Mouse (Mus musculus): ENCODE data around the gene Myo16. TPM values are rescaled to one million over a fixed set of nuclear protein-coding genes. Genes with fewer than 3 reads are reported as not detected.

The Myo16 gene
- polyA plus RNA-seq, 1 experiment from 2014 or later, result 0.34 TPM

GRCm38 (mm10) chr8:10526616-10527015 is 372.9 kb downstream of the Myo16 start:
- Histone ChIP-seq H3K4me3 (ENCODE audit: control insufficient read depth in 1 of 2, insufficient read depth in 1 of 2, low read depth in 1 of 2, low read length in 2 of 2) (no peak overlapping the region), H3K4me1 (ENCODE audit: control insufficient read depth in 2 of 2, insufficient read depth in 2 of 2, low read length in 2 of 2) (no peaks in the 10 kb centered on the region), H3K9me3 (ENCODE audit: control insufficient read depth, low read length) (no peaks in the 10 kb centered on the region), H3K4me2 (ENCODE audit: low read length) (no peak overlapping the region), H3K36me3 (ENCODE audit: control insufficient read depth, insufficient read depth, low read length) (no peaks in the 10 kb centered on the region), H3K27me3 (ENCODE audit: control insufficient read depth, insufficient read depth, low read length) (no peaks in the 10 kb centered on the region), H3K9ac (ENCODE audit: low read length) (no peak overlapping the region), H3K27ac (replicated peaks in 1 of 2; ENCODE audit: control insufficient read depth in 1 of 2, insufficient read depth in 1 of 2, low read depth in 2 of 2, low read length in 2 of 2) (no peak overlapping the region)
- WGBS, result 67% methylated on average over 5 of the region's 5 CpGs
- no peak for ATAC-seq (ENCODE audit: insufficient number of reproducible peaks, insufficient read depth, low FRiP score, low read depth)

GRCm38 (mm10) chr8:10534619-10535286 is 381.0 kb downstream of the Myo16 start:
- 69% methylated on average over 16 of the region's 16 CpGs for WGBS
- no peaks in the 10 kb centered on the region for H3K36me3 ChIP-seq (ENCODE audit: control insufficient read depth, insufficient read depth, low read length)
- H3K27ac ChIP-seq (replicated peaks in 1 of 2; ENCODE audit: control insufficient read depth in 1 of 2, insufficient read depth in 1 of 2, low read depth in 2 of 2, low read length in 2 of 2), result no peak overlapping the region
- no peak for ATAC-seq (ENCODE audit: insufficient number of reproducible peaks, insufficient read depth, low FRiP score, low read depth)
- H3K9ac ChIP-seq (ENCODE audit: low read length), result no peak overlapping the region
- H3K4me3 ChIP-seq (ENCODE audit: control insufficient read depth in 1 of 2, insufficient read depth in 1 of 2, low read depth in 1 of 2, low read length in 2 of 2), result no peak overlapping the region
- no peaks in the 10 kb centered on the region for H3K27me3 ChIP-seq (ENCODE audit: control insufficient read depth, insufficient read depth, low read length)
- peaks cover 0 to 2% of the 10 kb centered on the region in 2 experiments; a peak in 1 of 4 replicates for H3K4me1 ChIP-seq (ENCODE audit: control insufficient read depth in 2 of 2, insufficient read depth in 2 of 2, low read length in 2 of 2)
- H3K4me2 ChIP-seq (ENCODE audit: low read length), result no peak overlapping the region
- H3K9me3 ChIP-seq (ENCODE audit: control insufficient read depth, low read length), result no peaks in the 10 kb centered on the region

- H3K9me3 ChIP-seq (ENCODE audit: control insufficient read depth, low read length), result 0 out of 2 replicates have a peak, but pooled peaks cover under 1% of the 10 kb centered on the region
- H3K9ac ChIP-seq (ENCODE audit: low read length), result no peak overlapping the region
- H3K4me1 ChIP-seq (ENCODE audit: control insufficient read depth in 2 of 2, insufficient read depth in 2 of 2, low read length in 2 of 2), result peaks cover 0 to 2% of the 10 kb centered on the region in 2 experiments; a peak in 1 of 4 replicates
- no peak overlapping the region for H3K4me3 ChIP-seq (ENCODE audit: control insufficient read depth in 1 of 2, insufficient read depth in 1 of 2, low read depth in 1 of 2, low read length in 2 of 2)
- ATAC-seq (ENCODE audit: insufficient number of reproducible peaks, insufficient read depth, low FRiP score, low read depth), result no peak
- no peaks in the 10 kb centered on the region for H3K36me3 ChIP-seq (ENCODE audit: control insufficient read depth, insufficient read depth, low read length)
- no peak overlapping the region for H3K27ac ChIP-seq (replicated peaks in 1 of 2; ENCODE audit: control insufficient read depth in 1 of 2, insufficient read depth in 1 of 2, low read depth in 2 of 2, low read length in 2 of 2)
- WGBS, result 75% methylated on average over 6 of the region's 6 CpGs
- H3K27me3 ChIP-seq (ENCODE audit: control insufficient read depth, insufficient read depth, low read length), result no peaks in the 10 kb centered on the region
- no peak overlapping the region for H3K4me2 ChIP-seq (ENCODE audit: low read length)
Observed at GRCm38 (mm10) chr8:10538319-10538718, 384.6 kb downstream of the Myo16 start.

GRCm38 (mm10) chr8:10539665-10540064 is 386.0 kb downstream of the Myo16 start:
- H3K27ac ChIP-seq (replicated peaks in 1 of 2; ENCODE audit: control insufficient read depth in 1 of 2, insufficient read depth in 1 of 2, low read depth in 2 of 2, low read length in 2 of 2), result no peak overlapping the region
- H3K4me2 ChIP-seq (ENCODE audit: low read length), result no peak overlapping the region
- peaks cover 0 to under 1% of the 10 kb centered on the region in 2 experiments; a peak in 1 of 4 replicates for H3K4me1 ChIP-seq (ENCODE audit: control insufficient read depth in 2 of 2, insufficient read depth in 2 of 2, low read length in 2 of 2)
- H3K27me3 ChIP-seq (ENCODE audit: control insufficient read depth, insufficient read depth, low read length), result no peaks in the 10 kb centered on the region
- H3K4me3 ChIP-seq (ENCODE audit: control insufficient read depth in 1 of 2, insufficient read depth in 1 of 2, low read depth in 1 of 2, low read length in 2 of 2), result no peak overlapping the region
- no peak overlapping the region for H3K9ac ChIP-seq (ENCODE audit: low read length)
- peaks cover 8% of the 10 kb centered on the region for H3K9me3 ChIP-seq (ENCODE audit: control insufficient read depth, low read length)
- no peaks in the 10 kb centered on the region for H3K36me3 ChIP-seq (ENCODE audit: control insufficient read depth, insufficient read depth, low read length)
- WGBS, result 74% methylated on average over 4 of the region's 4 CpGs
- ATAC-seq (ENCODE audit: insufficient number of reproducible peaks, insufficient read depth, low FRiP score, low read depth), result no peak

- H3K9ac ChIP-seq (ENCODE audit: low read length), result no peak overlapping the region
- no peaks in the 10 kb centered on the region for H3K36me3 ChIP-seq (ENCODE audit: control insufficient read depth, insufficient read depth, low read length)
- 83% methylated on average over 3 of the region's 3 CpGs for WGBS
- no peak overlapping the region for H3K27ac ChIP-seq (replicated peaks in 1 of 2; ENCODE audit: control insufficient read depth in 1 of 2, insufficient read depth in 1 of 2, low read depth in 2 of 2, low read length in 2 of 2)
- no peak for ATAC-seq (ENCODE audit: insufficient number of reproducible peaks, insufficient read depth, low FRiP score, low read depth)
- H3K9me3 ChIP-seq (ENCODE audit: control insufficient read depth, low read length), result peaks cover 8% of the 10 kb centered on the region
- H3K4me2 ChIP-seq (ENCODE audit: low read length), result no peak overlapping the region
- no peaks in the 10 kb centered on the region for H3K4me1 ChIP-seq (ENCODE audit: control insufficient read depth in 2 of 2, insufficient read depth in 2 of 2, low read length in 2 of 2)
- no peak overlapping the region for H3K4me3 ChIP-seq (ENCODE audit: control insufficient read depth in 1 of 2, insufficient read depth in 1 of 2, low read depth in 1 of 2, low read length in 2 of 2)
- H3K27me3 ChIP-seq (ENCODE audit: control insufficient read depth, insufficient read depth, low read length), result no peaks in the 10 kb centered on the region
Observed at GRCm38 (mm10) chr8:10545890-10546289, 392.2 kb downstream of the Myo16 start.

GRCm38 (mm10) chr8:10546519-10546918 is 392.8 kb downstream of the Myo16 start:
- WGBS, result 86% methylated on average over 8 of the region's 8 CpGs
- H3K4me2 ChIP-seq (ENCODE audit: low read length), result no peak overlapping the region

GRCm38 (mm10) chr8:10548003-10548584 is 394.4 kb downstream of the Myo16 start:
- WGBS, result 46% methylated on average over 9 of the region's 9 CpGs
- ATAC-seq (ENCODE audit: insufficient number of reproducible peaks, insufficient read depth, low FRiP score, low read depth), result no peak

More at GRCm38 (mm10) chr8:10546519-10546918, 392.8 kb downstream of the Myo16 start:
- H3K36me3 ChIP-seq (ENCODE audit: control insufficient read depth, insufficient read depth, low read length), result no peaks in the 10 kb centered on the region
- no peak overlapping the region for H3K4me3 ChIP-seq (ENCODE audit: control insufficient read depth in 1 of 2, insufficient read depth in 1 of 2, low read depth in 1 of 2, low read length in 2 of 2)
- no peak overlapping the region for H3K27ac ChIP-seq (replicated peaks in 1 of 2; ENCODE audit: control insufficient read depth in 1 of 2, insufficient read depth in 1 of 2, low read depth in 2 of 2, low read length in 2 of 2)
- H3K4me1 ChIP-seq (ENCODE audit: control insufficient read depth in 2 of 2, insufficient read depth in 2 of 2, low read length in 2 of 2), result no peaks in the 10 kb centered on the region
- no peak for ATAC-seq (ENCODE audit: insufficient number of reproducible peaks, insufficient read depth, low FRiP score, low read depth)
- H3K9me3 ChIP-seq (ENCODE audit: control insufficient read depth, low read length), result peaks cover 8% of the 10 kb centered on the region
- H3K9ac ChIP-seq (ENCODE audit: low read length), result no peak overlapping the region
- no peaks in the 10 kb centered on the region for H3K27me3 ChIP-seq (ENCODE audit: control insufficient read depth, insufficient read depth, low read length)

More at GRCm38 (mm10) chr8:10548003-10548584, 394.4 kb downstream of the Myo16 start:
- Histone ChIP-seq H3K4me2 (ENCODE audit: low read length) (no peak overlapping the region), H3K36me3 (ENCODE audit: control insufficient read depth, insufficient read depth, low read length) (no peaks in the 10 kb centered on the region), H3K9ac (ENCODE audit: low read length) (no peak overlapping the region), H3K27me3 (ENCODE audit: control insufficient read depth, insufficient read depth, low read length) (no peaks in the 10 kb centered on the region), H3K9me3 (ENCODE audit: control insufficient read depth, low read length) (peaks cover 8% of the 10 kb centered on the region), H3K4me3 (ENCODE audit: control insufficient read depth in 1 of 2, insufficient read depth in 1 of 2, low read depth in 1 of 2, low read length in 2 of 2) (no peak overlapping the region), H3K4me1 (ENCODE audit: control insufficient read depth in 2 of 2, insufficient read depth in 2 of 2, low read length in 2 of 2) (no peaks in the 10 kb centered on the region), H3K27ac (replicated peaks in 1 of 2; ENCODE audit: control insufficient read depth in 1 of 2, insufficient read depth in 1 of 2, low read depth in 2 of 2, low read length in 2 of 2) (no peak overlapping the region)

All from heart, embryonic 14.5 days (tissue).